Mouse (Mus musculus): ENCODE measurements at regions not wholly inside any gene's neighbourhood (a gene's known extent, or its start where the extent isn't known, plus 50 kb on each side); places are given as distances from the start of the nearest gene placed in this dataset.

DNA sequence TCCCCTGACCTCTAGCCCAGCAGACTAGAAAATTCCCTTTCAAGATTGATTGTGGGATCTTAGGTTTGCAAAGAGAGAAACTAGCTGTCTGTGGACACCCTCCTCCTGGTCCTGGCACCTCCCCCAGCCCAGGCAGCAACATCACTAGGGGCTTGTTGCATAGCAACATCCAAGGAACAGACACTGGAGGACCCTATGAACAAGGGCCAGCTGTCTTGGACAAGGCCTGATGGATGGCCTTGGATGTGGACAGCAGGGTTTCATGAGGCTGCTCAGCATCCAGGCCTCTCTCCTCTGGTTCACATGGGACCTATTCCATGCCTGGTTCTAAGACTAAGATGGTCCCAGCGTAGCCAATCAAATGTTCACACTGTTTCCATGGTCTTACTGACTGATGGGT, 127.6 kb upstream of the Srrm4 start:
- ChIA-PET CTCF (no interaction called here), POLR2A (no interaction called here)

GRCm38 (mm10) chr5:116714256-116714655, 122.6 kb upstream of the Srrm4 start:
- POLR2A ChIA-PET = no interaction called here
- CTCF ChIA-PET = interaction anchor here in 2 of 4 experiments (0.6 to 0.9 kb wide), 2 partner anchors 176 to 482 kb away, joined by 3 to 4 read pairs; no protein-coding TSS in a partner anchor

DNA sequence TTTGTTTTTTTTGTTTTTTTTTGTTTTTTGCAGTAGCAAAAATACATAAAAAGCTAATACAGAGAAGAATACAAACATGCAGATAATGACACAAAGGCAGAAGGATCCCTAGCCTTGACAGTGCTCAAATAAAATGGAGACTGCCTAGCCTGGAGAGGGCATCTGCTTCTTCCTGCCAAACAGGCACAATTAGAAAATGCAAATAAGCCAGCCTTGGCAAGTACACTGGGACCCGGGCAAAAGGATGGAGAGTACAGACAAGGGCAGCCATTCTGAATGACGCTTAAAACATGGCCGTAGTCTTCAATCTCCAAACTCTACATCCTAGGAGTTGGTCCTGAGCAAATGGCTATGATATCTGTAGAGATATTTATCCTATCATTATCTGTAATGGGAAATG, 120.4 kb upstream of the Srrm4 start:
- CTCF ChIA-PET = no interaction called here
- POLR2A ChIA-PET = interaction anchor here in 1 of 4 experiments (0.6 kb wide), 1 partner anchor 26 kb away, joined by 3 read pairs; no protein-coding TSS in a partner anchor

- CTCF ChIA-PET = interaction anchor here in 1 of 4 experiments (0.6 to 0.9 kb wide), 2 partner anchors 161 to 185 kb away, joined by 3 to 4 read pairs; no protein-coding TSS in a partner anchor
- POLR2A ChIA-PET = interaction anchor here in 2 of 4 experiments (0.8 kb wide), 2 partner anchors 9 to 286 kb away, joined by 3 read pairs; partner anchors contain the start of gene Hspb8 (in 1 of the 2)
These were observed 116.9 kb upstream of the Srrm4 start for GRCm38 (mm10) chr5:116708505-116708904.

- POLR2A ChIA-PET = interaction anchor here in 1 of 4 experiments (0.7 kb wide), 1 partner anchor 162 kb away, joined by 3 read pairs; no protein-coding TSS in a partner anchor
These were observed 70.8 kb upstream of the Srrm4 start for GRCm38 (mm10) chr5:116662466-116662865.

GRCm38 (mm10) chr5:116661851-116662250, 70.2 kb upstream of the Srrm4 start:
- ChIA-PET POLR2A (no interaction called here), CTCF (no interaction called here)

More at GRCm38 (mm10) chr5:116662466-116662865, 70.8 kb upstream of the Srrm4 start:
- CTCF ChIA-PET = no interaction called here

- POLR2A ChIA-PET = interaction anchor here in 1 of 4 experiments (0.5 kb wide), 1 partner anchor 894 kb away, joined by 3 read pairs; no protein-coding TSS in a partner anchor
- CTCF ChIA-PET = interaction anchor here in 2 of 4 experiments (0.5 kb wide), 2 partner anchors 668 to 1612 kb away, joined by 3 to 4 read pairs; no protein-coding TSS in a partner anchor
These were observed 63.1 kb upstream of the Srrm4 start for GRCm38 (mm10) chr5:116654486-116655420.
